Mouse (Mus musculus): ENCODE results near the gene Helz2. TPM values are rescaled to one million over a fixed set of nuclear protein-coding genes. Genes with fewer than 3 reads are reported as not detected.
A peak's percentile ranks its signal among the peaks of the same experiment; 100 is the strongest.
"Not testable (repeated sequence)": the region's sequence is repeated elsewhere in the genome, so short reads cannot be mapped to it uniquely, and the experiment has no call there.

Gene Helz2
- total RNA-seq, 2 experiments from 2014 or later: 16.7 to 17.1 TPM

- DNase-seq (ENCODE audit: low spot score in 2 of 2): no peak
Observed at GRCm38 (mm10) chr2:181201606-181202005, 40.2 kb downstream of the Helz2 start.

GRCm38 (mm10) chr2:181196628-181197300 lies 45.1 kb downstream of the Helz2 start:
- no peak for DNase-seq (ENCODE audit: low spot score in 2 of 2)

GRCm38 (mm10) chr2:181193044-181193443 lies 48.8 kb downstream of the Helz2 start:
- DNase-seq (ENCODE audit: low spot score in 2 of 2): no peak

- no peak for DNase-seq (ENCODE audit: low spot score in 2 of 2)
Observed at GRCm38 (mm10) chr2:181191936-181192335, 49.9 kb downstream of the Helz2 start.

GRCm38 (mm10) chr2:181191385-181191784 lies 50.4 kb downstream of the Helz2 start:
- DNase-seq (ENCODE audit: low spot score in 2 of 2): not testable (repeated sequence)

- no peak for DNase-seq (ENCODE audit: low spot score in 2 of 2)
Observed at GRCm38 (mm10) chr2:181189321-181189720, 52.5 kb downstream of the Helz2 start.

- no peak for DNase-seq (ENCODE audit: low spot score in 2 of 2)
Observed at GRCm38 (mm10) chr2:181188681-181189080, 53.1 kb downstream of the Helz2 start.

GRCm38 (mm10) chr2:181187121-181188000 lies 54.5 kb downstream of the Helz2 start, which contains the start of gene Ppdpf:
TSS of gene Ppdpf (plus strand) at chr2:181187247.
- DNase-seq (ENCODE audit: low spot score in 2 of 2): peak; percentile 74 to 83

GRCm38 (mm10) chr2:181186635-181187034 lies 55.2 kb downstream of the Helz2 start:
- DNase-seq (ENCODE audit: low spot score in 2 of 2): peak; percentile 37 to 64

GRCm38 (mm10) chr2:181180898-181181297 lies 60.9 kb downstream of the Helz2 start:
- no peak for DNase-seq (ENCODE audit: low spot score in 2 of 2)

GRCm38 (mm10) chr2:181178471-181178870 lies 63.4 kb downstream of the Helz2 start:
- no peak for DNase-seq (ENCODE audit: low spot score in 2 of 2)

- no peak for DNase-seq (ENCODE audit: low spot score in 2 of 2)
Observed at GRCm38 (mm10) chr2:181178015-181178414, 63.8 kb downstream of the Helz2 start.

Other genes starting within 250 kb of the Helz2 start
- gene Chrna4, start 198.5 kb downstream of the Helz2 start, total RNA-seq (2021): 10 to 100 TPM; 11.1 to 13.6 TPM
- gene Kcnq2, start 106.7 kb downstream of the Helz2 start, total RNA-seq (2021): 10 to 100 TPM; 12.8 to 13.5 TPM
- 10 to 100 TPM; 76.3 to 76.6 TPM for gene Eef1a2, start 85.0 kb downstream of the Helz2 start, total RNA-seq (2021)
- gene Ppdpf, start 54.8 kb downstream of the Helz2 start, total RNA-seq (2021): 10 to 100 TPM; 91.2 to 93.3 TPM
- not detected for gene Ptk6, start 39.2 kb downstream of the Helz2 start, total RNA-seq (2021)
- under 1 TPM; 0.20 to 0.85 TPM for gene Srms, start 28.8 kb downstream of the Helz2 start, total RNA-seq (2021)
- gene Fndc11, start 22.0 kb downstream of the Helz2 start, total RNA-seq (2021): under 1 TPM; 0.25 to 0.28 TPM
- gene Gmeb2, start 46.0 kb upstream of the Helz2 start, total RNA-seq (2021): 10 to 100 TPM; 27.9 to 30.8 TPM
- gene Stmn3, start 72.5 kb upstream of the Helz2 start, total RNA-seq (2021): 10 to 100 TPM; 32.2 to 45.5 TPM
- 10 to 100 TPM; 65.6 to 69.4 TPM for gene Rtel1, start 77.7 kb upstream of the Helz2 start, total RNA-seq (2021)
- gene Zgpat, start 122.9 kb upstream of the Helz2 start, total RNA-seq (2021): 10 to 100 TPM; 37.0 to 42.4 TPM
- 10 to 100 TPM; 43.6 to 48.9 TPM for gene Arfrp1, start 123.4 kb upstream of the Helz2 start, total RNA-seq (2021)
- 10 to 100 TPM; 21.8 to 28.4 TPM for gene Lime1, start 138.1 kb upstream of the Helz2 start, total RNA-seq (2021)
- gene Zbtb46, start 217.4 kb upstream of the Helz2 start, total RNA-seq (2021): 10 to 100 TPM; 27.3 to 28.4 TPM